Comparison of ENCODE assay signal across 15 mouse cellular contexts in the genomic region with DNA sequence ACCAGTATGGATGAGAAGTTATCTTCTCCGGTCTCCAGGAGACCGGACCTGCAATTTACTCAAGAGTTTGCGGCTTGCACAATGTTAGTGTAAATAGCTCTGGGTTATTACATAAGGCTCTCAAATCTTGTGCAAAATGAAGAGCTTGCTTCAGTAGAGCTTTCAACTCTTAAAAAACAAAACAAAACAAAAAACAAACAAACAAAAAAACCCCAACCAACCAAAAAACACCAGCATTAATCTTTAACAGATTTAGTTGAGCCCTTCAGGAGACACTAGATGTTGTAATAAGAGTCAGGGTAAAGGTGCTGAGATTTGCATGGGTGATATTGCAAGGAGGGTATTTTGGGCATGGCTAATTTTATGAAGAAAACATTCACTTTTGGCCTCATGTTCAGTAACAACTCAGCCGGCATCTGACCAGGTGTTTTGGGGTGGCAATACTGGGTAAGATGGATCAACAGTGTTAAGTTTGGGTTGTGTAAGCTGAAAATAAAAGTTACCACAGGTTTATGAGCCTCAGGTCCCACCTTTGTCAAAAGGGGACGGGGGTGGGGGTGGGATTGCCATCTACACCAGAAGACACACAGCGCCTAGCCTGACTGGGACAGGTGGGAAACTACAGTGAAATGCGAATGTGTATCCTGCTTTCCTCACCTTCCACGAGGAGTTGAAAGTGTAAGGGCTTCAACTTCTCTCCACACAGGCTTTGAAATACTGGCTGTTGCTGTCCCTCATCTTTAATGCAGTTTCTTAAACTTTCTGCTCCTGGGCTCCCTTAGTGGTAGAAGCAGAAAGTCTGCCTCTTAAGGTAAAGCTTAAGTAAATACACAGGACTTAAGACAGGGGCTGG. TPM values are rescaled to one million over a fixed set of nuclear protein-coding genes. Genes with fewer than 3 reads are reported as not detected.
DNase-seq lines count a peak whose midpoint lies in the region; ATAC-seq and TF ChIP-seq lines count a peak whose summit lies in the region.
"Had no signal": no experiment of that assay in that cellular context is flagged by ENCODE, and none has a peak within 500 bp of the region (broad histone marks: within the 10 kb centered on the region; RNA-seq: fewer than 3 reads in every experiment).

No protein-coding gene starts in this region.

- no peak for TF ChIP-seq CTCF in hindbrain, postnatal 0 days (IDR thresholded peaks at IDR 0.05; ENCODE audit: low read depth)

- peaks cover 67% of the 10 kb centered on the region for H3K4me1 ChIP-seq in hindbrain, embryonic 10.5 days (replicated peaks)
- H3K4me1 ChIP-seq in hindbrain, postnatal 0 days (ENCODE audit: insufficient read depth, low read length) = peaks cover 12% of the 10 kb centered on the region; the same call in 1 of the 2 replicates
- H3K4me1 ChIP-seq in hindbrain, embryonic 15.5 days (replicated peaks) = peaks cover 36% of the 10 kb centered on the region
- H3K4me1 ChIP-seq in neural tube, embryonic 15.5 days = peaks cover 22% of the 10 kb centered on the region

- WGBS in hindbrain, embryonic 10.5 days = 46% methylated on average over 8 of the region's 8 CpGs
- 43% methylated on average over 8 of the region's 8 CpGs for WGBS in hindbrain, postnatal 0 days
- 31% methylated on average over 8 of the region's 8 CpGs for WGBS in hindbrain, embryonic 15.5 days
- WGBS in neural tube, embryonic 15.5 days = 42% methylated on average over 8 of the region's 8 CpGs

- peak overlapping the region; percentile 85 for H3K27ac ChIP-seq in hindbrain, embryonic 10.5 days
- H3K27ac ChIP-seq in hindbrain, postnatal 0 days = no peak overlapping the region
- peak overlapping the region; percentile 39 for H3K27ac ChIP-seq in hindbrain, embryonic 15.5 days (replicated peaks)
- H3K27ac ChIP-seq in neural tube, embryonic 15.5 days (replicated peaks) = peak overlapping the region; percentile 33; the same call in 1 of the 2 replicates
- H3K27ac ChIP-seq: limb, embryonic 15.5 days had no signal

- H3K9ac ChIP-seq in hindbrain, postnatal 0 days (replicated peaks; ENCODE audit: low read length) = no peak overlapping the region
- no peak overlapping the region for H3K9ac ChIP-seq in hindbrain, embryonic 15.5 days
- H3K9ac ChIP-seq in neural tube, embryonic 15.5 days (replicated peaks) = no peak overlapping the region
- H3K9ac ChIP-seq: limb, embryonic 15.5 days had no signal

- no peak overlapping the region for H3K4me2 ChIP-seq in hindbrain, postnatal 0 days (ENCODE audit: low read depth, low read length)
- peak overlapping the region; percentile 83 for H3K4me2 ChIP-seq in hindbrain, embryonic 15.5 days
- no peak overlapping the region; the same call in 1 of the 2 replicates for H3K4me2 ChIP-seq in neural tube, embryonic 15.5 days
- H3K4me2 ChIP-seq: limb, embryonic 15.5 days had no signal

- H3K9me3 ChIP-seq in hindbrain, embryonic 10.5 days = no peaks in the 10 kb centered on the region
- no peaks in the 10 kb centered on the region for H3K9me3 ChIP-seq in hindbrain, postnatal 0 days (ENCODE audit: low read length)
- H3K9me3 ChIP-seq in hindbrain, embryonic 15.5 days = no peaks in the 10 kb centered on the region
- no peaks in the 10 kb centered on the region for H3K9me3 ChIP-seq in neural tube, embryonic 15.5 days (replicated peaks)
- H3K9me3 ChIP-seq: limb, embryonic 15.5 days had no signal

- ATAC-seq in hindbrain, postnatal 0 days = no peak
- ATAC-seq in hindbrain, embryonic 15.5 days (ENCODE audit: low FRiP score, low read depth) = no peak
- ATAC-seq in neural tube, embryonic 15.5 days (ENCODE audit: low FRiP score) = no peak

- 0 out of 2 replicates have a peak, but pooled peaks cover 5% of the 10 kb centered on the region for H3K27me3 ChIP-seq in hindbrain, embryonic 10.5 days (ENCODE audit: insufficient read depth, poor library complexity, severe bottlenecking)
- H3K27me3 ChIP-seq in hindbrain, postnatal 0 days (ENCODE audit: insufficient read depth, low read length) = no peaks in the 10 kb centered on the region
- H3K27me3 ChIP-seq in hindbrain, embryonic 15.5 days = 0 out of 2 replicates have a peak, but pooled peaks cover 2% of the 10 kb centered on the region
- H3K27me3 ChIP-seq in neural tube, embryonic 15.5 days (replicated peaks) = no peaks in the 10 kb centered on the region

- peak overlapping the region; percentile 40 for H3K4me3 ChIP-seq in hindbrain, embryonic 10.5 days
- no peak overlapping the region for H3K4me3 ChIP-seq in hindbrain, postnatal 0 days (ENCODE audit: low read length)
- H3K4me3 ChIP-seq in hindbrain, embryonic 15.5 days = no peak overlapping the region
- H3K4me3 ChIP-seq in neural tube, embryonic 15.5 days (replicated peaks) = no peak overlapping the region
- H3K4me3 ChIP-seq: erythroblast, embryonic 14.5 days; limb, embryonic 15.5 days had no signal

- DNase-seq in hindbrain, embryonic 10.5 days (ENCODE audit: low spot score) = no peak
- DNase-seq in hindbrain, postnatal 0 days (ENCODE audit: low spot score) = no peak
- DNase-seq in thymus, postnatal 4 days = peak; percentile 11
- no peak for DNase-seq in thymus, postnatal 25 days
- no peak for DNase-seq in retina, postnatal 1 day
- DNase-seq in layer of hippocampus, adult 11-12 months (ENCODE audit: low spot score) = no peak
- DNase-seq: adrenal gland, postnatal 14 days; B cell, adult 2 months; cerebellum, postnatal 10 days; heart, postnatal 36 days; kidney, adult 18-20 months had no signal

- peaks cover 25% of the 10 kb centered on the region for H3K36me3 ChIP-seq in hindbrain, embryonic 10.5 days
- H3K36me3 ChIP-seq in hindbrain, postnatal 0 days (ENCODE audit: insufficient read depth, low read length) = no peaks in the 10 kb centered on the region
- H3K36me3 ChIP-seq in hindbrain, embryonic 15.5 days = no peaks in the 10 kb centered on the region
- no peaks in the 10 kb centered on the region for H3K36me3 ChIP-seq in neural tube, embryonic 15.5 days
- H3K36me3 ChIP-seq: limb, embryonic 15.5 days had no signal

RNA-seq across cellular contexts. Expression of a gene that starts 4.9 kb away (rescaled TPM):
- 18.5 and 19.0 TPM in 2 replicates for polyA plus RNA-seq in hindbrain, embryonic 10.5 days (2016; fragmentation: Nextera tagmentation; extraction: Ambion mirVana)
- 76.1 and 95.8 TPM in 2 replicates for total RNA-seq in hindbrain, postnatal 0 days (2014; rRNA removed)
- polyA plus RNA-seq in hindbrain, postnatal 0 days (2015; fragmentation: Nextera tagmentation; extraction: Ambion mirVana) = 5.1 and 5.2 TPM in 2 replicates
- 9.2 and 10.0 TPM in 2 replicates for polyA plus RNA-seq in hindbrain, embryonic 15.5 days (2015; fragmentation: Nextera tagmentation; extraction: Ambion mirVana)
- 4.2 and 5.5 TPM in 2 replicates for polyA plus RNA-seq in neural tube, embryonic 15.5 days (2015; fragmentation: Nextera tagmentation; extraction: Ambion mirVana)
- polyA plus RNA-seq: erythroblast, embryonic 14.5 days had no signal
